Mouse (Mus musculus): Measurements from ENCODE around the gene Kcnj11. TPM values are rescaled to one million over a fixed set of nuclear protein-coding genes. Genes with fewer than 3 reads are reported as not detected.
A peak's percentile ranks its signal among the peaks of the same experiment; 100 is the strongest.

Kcnj11 gene
- polyA plus RNA-seq (2014; fragmentation: Nextera tagmentation; extraction: Ambion mirVana), result 0.31 and 0.69 TPM in 2 replicates

DNA sequence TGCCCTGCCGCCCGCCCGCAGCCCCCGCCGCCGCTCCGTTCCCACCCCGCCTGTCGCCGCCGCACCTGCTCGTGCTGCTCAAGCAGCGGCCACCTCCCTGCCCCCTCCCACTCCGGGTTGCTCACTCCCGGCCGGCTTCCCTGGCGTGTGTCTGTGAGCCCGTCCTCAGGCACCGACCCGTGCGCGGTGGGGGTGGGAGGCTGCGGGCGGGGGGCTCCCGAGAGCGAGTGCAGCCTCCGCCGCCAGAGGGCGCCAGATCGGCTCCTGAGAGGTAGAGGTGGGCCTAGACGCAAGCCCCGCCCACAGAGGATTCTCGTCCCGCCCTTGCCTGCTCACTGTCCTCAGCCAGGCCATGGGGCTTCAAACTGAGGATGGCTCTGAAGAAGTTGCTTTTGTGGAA, at the start of gene Kcnj11:
TSS of gene Kcnj11 (minus strand) at position 202 of the 400 bp plus-strand sequence.
- Histone ChIP-seq H3K36me3 (ENCODE audit: control insufficient read depth, insufficient read depth, low read length) (no peaks in the 10 kb centered on the region), H3K27ac (ENCODE audit: low read depth, low read length) (no peak within 1 kb of the TSS), H3K4me3 (ENCODE audit: low read depth, low read length) (peak within 1 kb of the TSS; percentile 51), H3K27me3 (ENCODE audit: control insufficient read depth, insufficient read depth, low read length) (0 out of 2 replicates have a peak, but pooled peaks cover 3% of the 10 kb centered on the region), H3K9ac (ENCODE audit: low read length) (peak within 1 kb of the TSS; percentile 65), H3K9me3 (ENCODE audit: control insufficient read depth, low read length) (no peaks in the 10 kb centered on the region), H3K4me2 (ENCODE audit: low read depth) (peak within 1 kb of the TSS; percentile 81), H3K4me1 (ENCODE audit: control insufficient read depth, insufficient read depth, low read length) (no peaks in the 10 kb centered on the region)
- peak; percentile 92 for DNase-seq (ENCODE audit: low spot score)
- WGBS, result under 1% methylated on average over 34 of the region's 34 CpGs
- peak; percentile 74 for ATAC-seq (ENCODE audit: insufficient read depth, low FRiP score, low TSS enrichment)

DNA sequence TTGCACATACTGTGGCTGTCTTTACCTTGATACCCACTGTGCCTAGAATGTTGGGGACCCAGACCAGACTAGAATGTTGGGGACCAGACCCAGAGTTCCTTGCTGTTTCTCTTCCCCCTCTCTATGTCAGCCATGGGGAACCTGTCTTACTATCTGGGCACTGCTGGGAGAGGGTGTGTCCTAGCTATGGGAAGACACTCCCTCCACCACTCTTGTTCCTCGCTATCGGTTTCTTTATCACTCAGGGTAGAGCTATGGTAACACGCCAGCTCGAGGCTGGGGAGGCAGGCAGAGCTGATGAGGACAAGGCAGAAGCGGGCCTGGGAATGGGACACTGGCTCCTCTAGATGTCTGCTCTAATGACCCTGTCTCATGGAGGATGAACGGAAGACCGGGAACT, 46.9 kb upstream of the Kcnj11 start:
- 91% methylated on average over 7 of the region's 7 CpGs for WGBS
- Histone ChIP-seq H3K36me3 (ENCODE audit: control insufficient read depth, insufficient read depth, low read length) (no peaks in the 10 kb centered on the region), H3K9ac (ENCODE audit: low read length) (no peak overlapping the region), H3K9me3 (ENCODE audit: control insufficient read depth, low read length) (no peaks in the 10 kb centered on the region), H3K4me2 (ENCODE audit: low read depth) (no peak overlapping the region), H3K4me3 (ENCODE audit: low read depth, low read length) (no peak overlapping the region), H3K4me1 (ENCODE audit: control insufficient read depth, insufficient read depth, low read length) (no peaks in the 10 kb centered on the region), H3K27me3 (ENCODE audit: control insufficient read depth, insufficient read depth, low read length) (no peaks in the 10 kb centered on the region), H3K27ac (ENCODE audit: low read depth, low read length) (no peak overlapping the region)
- DNase-seq (ENCODE audit: low spot score), result no peak
- no peak for ATAC-seq (ENCODE audit: insufficient read depth, low FRiP score, low TSS enrichment)

DNA sequence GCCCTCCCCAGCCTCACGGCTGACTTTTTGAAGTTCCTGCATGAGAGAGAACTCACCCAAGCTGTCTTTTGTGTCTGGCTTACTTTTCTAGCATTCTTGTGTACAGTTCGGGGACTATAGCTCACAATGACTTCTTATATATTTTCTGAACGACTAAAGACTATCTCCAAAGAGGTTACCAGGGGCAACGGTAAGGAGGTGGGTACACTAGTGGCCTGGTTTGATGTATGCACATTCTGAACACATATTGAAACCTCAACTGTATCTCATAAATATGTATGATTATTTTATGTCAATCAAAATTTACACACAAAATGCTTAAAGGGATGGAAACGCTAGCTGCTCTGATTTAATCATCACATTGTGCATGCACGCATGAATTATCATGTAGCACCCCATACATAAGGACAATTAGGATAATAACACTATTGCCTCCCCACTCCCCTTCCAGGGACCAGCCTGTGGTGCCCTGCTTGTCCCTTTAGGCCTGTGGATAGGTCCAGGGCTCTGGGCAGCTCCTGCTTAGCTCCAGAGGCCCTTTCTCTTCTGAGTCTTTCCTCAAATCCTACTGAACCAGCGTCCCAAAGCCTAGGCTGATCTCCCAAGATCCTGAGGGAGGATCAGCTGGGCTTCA, 46.2 kb upstream of the Kcnj11 start:
- 84% methylated on average over 7 of the region's 7 CpGs for WGBS
- Histone ChIP-seq H3K36me3 (ENCODE audit: control insufficient read depth, insufficient read depth, low read length) (no peaks in the 10 kb centered on the region), H3K4me1 (ENCODE audit: control insufficient read depth, insufficient read depth, low read length) (no peaks in the 10 kb centered on the region), H3K9ac (ENCODE audit: low read length) (no peak overlapping the region), H3K9me3 (ENCODE audit: control insufficient read depth, low read length) (no peaks in the 10 kb centered on the region), H3K4me3 (ENCODE audit: low read depth, low read length) (no peak overlapping the region), H3K27me3 (ENCODE audit: control insufficient read depth, insufficient read depth, low read length) (no peaks in the 10 kb centered on the region), H3K27ac (ENCODE audit: low read depth, low read length) (no peak overlapping the region), H3K4me2 (ENCODE audit: low read depth) (no peak overlapping the region)
- no peak for DNase-seq (ENCODE audit: low spot score)
- ATAC-seq (ENCODE audit: insufficient read depth, low FRiP score, low TSS enrichment), result no peak

DNA sequence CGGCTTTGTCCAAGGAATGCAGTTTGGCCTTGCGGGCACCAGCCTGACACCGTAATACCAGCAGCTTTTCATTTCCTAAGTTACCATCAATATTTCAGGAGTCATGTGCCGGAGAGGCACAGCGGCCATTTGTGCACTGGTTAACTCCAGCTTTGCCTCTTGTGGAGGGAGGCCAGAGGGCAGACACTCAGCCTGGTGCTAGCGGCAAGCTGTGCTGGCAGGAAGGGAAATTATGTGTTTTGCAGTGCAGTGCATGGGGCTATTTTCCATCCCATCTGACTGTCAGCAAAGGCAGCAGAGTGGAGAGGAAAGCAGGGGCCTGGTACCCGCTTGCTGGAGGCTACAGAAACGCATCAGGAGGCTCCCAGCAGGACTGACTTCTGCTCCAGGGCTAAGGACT, 43.5 kb upstream of the Kcnj11 start:
- H3K4me3 ChIP-seq (ENCODE audit: low read depth, low read length), result no peak overlapping the region
- no peak overlapping the region for H3K9ac ChIP-seq (ENCODE audit: low read length)
- ATAC-seq (ENCODE audit: insufficient read depth, low FRiP score, low TSS enrichment) (no peak), DNase-seq (ENCODE audit: low spot score) (no peak)
- no peaks in the 10 kb centered on the region for H3K36me3 ChIP-seq (ENCODE audit: control insufficient read depth, insufficient read depth, low read length)
- WGBS, result 75% methylated on average over 8 of the region's 8 CpGs
- no peaks in the 10 kb centered on the region for H3K27me3 ChIP-seq (ENCODE audit: control insufficient read depth, insufficient read depth, low read length)
- no peaks in the 10 kb centered on the region for H3K4me1 ChIP-seq (ENCODE audit: control insufficient read depth, insufficient read depth, low read length)
- H3K4me2 ChIP-seq (ENCODE audit: low read depth), result no peak overlapping the region
- H3K9me3 ChIP-seq (ENCODE audit: control insufficient read depth, low read length), result no peaks in the 10 kb centered on the region
- H3K27ac ChIP-seq (ENCODE audit: low read depth, low read length), result no peak overlapping the region; the same call in 1 of the 2 replicates

DNA sequence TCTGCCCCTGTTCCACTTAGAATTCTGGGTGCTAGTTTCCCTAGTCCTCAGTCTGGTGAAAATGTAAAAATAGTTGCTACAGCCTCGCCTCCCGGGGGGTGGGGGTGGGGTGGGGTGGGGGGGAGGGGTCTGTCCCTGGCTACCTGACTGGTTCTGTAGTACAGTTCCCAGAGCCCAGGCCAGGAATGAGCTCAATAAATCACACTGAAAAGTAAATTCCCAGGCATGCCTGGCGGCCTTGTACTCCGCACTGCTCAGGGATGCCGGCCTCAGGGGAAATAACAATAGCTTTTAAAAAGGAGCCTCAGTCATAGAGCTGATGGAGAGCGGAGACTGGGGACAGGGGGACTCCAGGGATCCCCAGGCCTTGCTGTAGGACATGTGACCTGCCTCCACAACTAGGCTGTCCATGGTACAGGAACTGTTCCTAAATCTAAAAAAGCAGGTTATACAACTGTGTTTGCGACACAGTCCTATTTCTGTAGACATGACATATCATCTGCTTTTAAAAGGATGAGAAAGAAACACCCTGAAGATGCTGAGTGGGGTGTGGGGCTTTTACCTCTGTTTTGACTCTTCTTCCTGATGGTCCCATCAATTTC, 37.9 kb upstream of the Kcnj11 start:
- H3K4me2 ChIP-seq (ENCODE audit: low read depth), result no peak overlapping the region
- WGBS, result 28% methylated on average over 7 of the region's 7 CpGs
- H3K27ac ChIP-seq (ENCODE audit: low read depth, low read length), result 0 out of 2 replicates have a peak overlapping the region, but pooled peaks have one; percentile 15
- H3K9me3 ChIP-seq (ENCODE audit: control insufficient read depth, low read length), result no peaks in the 10 kb centered on the region
- H3K27me3 ChIP-seq (ENCODE audit: control insufficient read depth, insufficient read depth, low read length), result no peaks in the 10 kb centered on the region
- DNase-seq (ENCODE audit: low spot score) (no peak), ATAC-seq (ENCODE audit: insufficient read depth, low FRiP score, low TSS enrichment) (peak; percentile 53; the same call in 1 of the 2 replicates)
- H3K4me3 ChIP-seq (ENCODE audit: low read depth, low read length), result no peak overlapping the region
- no peak overlapping the region for H3K9ac ChIP-seq (ENCODE audit: low read length)
- H3K4me1 ChIP-seq (ENCODE audit: control insufficient read depth, insufficient read depth, low read length), result peaks cover 8% of the 10 kb centered on the region; the same call in 1 of the 2 replicates
- no peaks in the 10 kb centered on the region for H3K36me3 ChIP-seq (ENCODE audit: control insufficient read depth, insufficient read depth, low read length)

DNA sequence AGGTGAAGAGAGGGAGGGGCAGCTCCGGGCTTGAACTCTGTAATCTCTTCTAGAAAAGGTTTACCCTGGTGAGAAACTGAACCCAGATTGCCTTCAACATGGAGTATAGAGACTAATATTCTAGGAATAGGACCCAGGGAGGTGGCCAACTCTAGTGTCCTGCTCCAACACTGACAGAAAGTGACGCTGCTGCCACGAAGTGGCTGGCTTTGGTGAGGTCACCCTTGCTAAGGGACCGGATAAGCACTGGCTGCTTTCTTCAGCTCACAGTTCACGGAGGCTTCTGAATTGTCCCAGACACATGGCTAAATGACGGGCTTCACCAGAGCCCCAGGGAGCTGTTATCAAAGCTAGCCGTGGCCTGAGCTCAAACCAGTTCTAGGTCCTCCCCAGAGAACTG, 33.3 kb upstream of the Kcnj11 start:
- Histone ChIP-seq H3K9me3 (ENCODE audit: control insufficient read depth, low read length) (no peaks in the 10 kb centered on the region), H3K9ac (ENCODE audit: low read length) (no peak overlapping the region), H3K4me2 (ENCODE audit: low read depth) (no peak overlapping the region), H3K27me3 (ENCODE audit: control insufficient read depth, insufficient read depth, low read length) (no peaks in the 10 kb centered on the region), H3K4me1 (ENCODE audit: control insufficient read depth, insufficient read depth, low read length) (peaks cover 8% of the 10 kb centered on the region; the same call in 1 of the 2 replicates), H3K27ac (ENCODE audit: low read depth, low read length) (no peak overlapping the region), H3K4me3 (ENCODE audit: low read depth, low read length) (no peak overlapping the region), H3K36me3 (ENCODE audit: control insufficient read depth, insufficient read depth, low read length) (no peaks in the 10 kb centered on the region)
- DNase-seq (ENCODE audit: low spot score) (no peak), ATAC-seq (ENCODE audit: insufficient read depth, low FRiP score, low TSS enrichment) (no peak)
- 22% methylated on average over 7 of the region's 7 CpGs for WGBS

DNA sequence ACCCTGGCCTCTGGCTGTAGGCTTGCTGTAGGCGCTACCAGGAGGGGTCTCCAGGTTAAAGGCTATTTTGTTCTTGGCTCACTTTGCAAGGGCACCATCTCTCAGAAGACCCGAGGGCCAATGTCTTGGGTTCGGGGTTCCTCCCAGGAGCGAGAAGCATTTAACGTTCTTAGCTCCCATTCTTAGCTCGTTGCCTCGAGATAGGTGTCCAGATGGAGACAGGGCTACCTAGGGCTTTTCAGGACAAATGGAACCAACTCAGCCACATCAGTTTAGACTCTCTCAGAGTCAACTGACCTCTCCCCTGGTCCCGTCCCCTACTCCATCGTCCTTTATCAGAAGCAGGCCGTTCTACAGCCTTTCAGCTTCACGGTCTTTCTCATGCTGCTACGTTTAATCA, 31.7 kb upstream of the Kcnj11 start:
- ATAC-seq (ENCODE audit: insufficient read depth, low FRiP score, low TSS enrichment) (no peak), DNase-seq (ENCODE audit: low spot score) (no peak)
- no peaks in the 10 kb centered on the region for H3K36me3 ChIP-seq (ENCODE audit: control insufficient read depth, insufficient read depth, low read length)
- no peak overlapping the region for H3K4me3 ChIP-seq (ENCODE audit: low read depth, low read length)
- H3K27ac ChIP-seq (ENCODE audit: low read depth, low read length), result no peak overlapping the region
- H3K4me2 ChIP-seq (ENCODE audit: low read depth), result no peak overlapping the region
- 87% methylated on average over 12 of the region's 12 CpGs for WGBS
- H3K9me3 ChIP-seq (ENCODE audit: control insufficient read depth, low read length), result no peaks in the 10 kb centered on the region
- H3K4me1 ChIP-seq (ENCODE audit: control insufficient read depth, insufficient read depth, low read length), result peaks cover 2% of the 10 kb centered on the region; the same call in 1 of the 2 replicates
- H3K9ac ChIP-seq (ENCODE audit: low read length), result no peak overlapping the region
- H3K27me3 ChIP-seq (ENCODE audit: control insufficient read depth, insufficient read depth, low read length), result no peaks in the 10 kb centered on the region

DNA sequence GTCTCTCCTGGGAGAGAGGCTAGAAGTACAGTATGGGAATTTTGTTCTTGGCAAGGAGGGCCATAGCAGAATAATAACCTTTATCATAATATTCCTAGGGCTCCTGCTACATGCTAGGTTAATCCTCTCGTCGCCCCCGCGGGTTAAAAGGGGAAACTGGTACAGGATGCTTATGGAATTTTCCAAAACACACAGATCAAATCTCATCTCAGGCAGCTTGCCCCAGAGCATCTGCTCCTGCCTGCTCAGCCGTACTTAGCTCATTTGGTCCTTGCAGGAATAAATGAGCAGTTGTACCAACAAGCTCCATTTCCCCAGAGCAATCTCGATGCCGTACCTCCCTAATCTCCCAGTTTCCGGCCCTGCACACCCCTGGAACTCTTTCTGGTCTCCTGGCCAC, 31.2 kb upstream of the Kcnj11 start:
- Histone ChIP-seq H3K4me3 (ENCODE audit: low read depth, low read length) (no peak overlapping the region), H3K27ac (ENCODE audit: low read depth, low read length) (no peak overlapping the region), H3K9me3 (ENCODE audit: control insufficient read depth, low read length) (no peaks in the 10 kb centered on the region), H3K9ac (ENCODE audit: low read length) (no peak overlapping the region), H3K4me1 (ENCODE audit: control insufficient read depth, insufficient read depth, low read length) (peaks cover 2% of the 10 kb centered on the region; the same call in 1 of the 2 replicates), H3K4me2 (ENCODE audit: low read depth) (no peak overlapping the region), H3K27me3 (ENCODE audit: control insufficient read depth, insufficient read depth, low read length) (no peaks in the 10 kb centered on the region), H3K36me3 (ENCODE audit: control insufficient read depth, insufficient read depth, low read length) (no peaks in the 10 kb centered on the region)
- 79% methylated on average over 8 of the region's 8 CpGs for WGBS
- DNase-seq (ENCODE audit: low spot score), result no peak
- no peak for ATAC-seq (ENCODE audit: insufficient read depth, low FRiP score, low TSS enrichment)

DNA sequence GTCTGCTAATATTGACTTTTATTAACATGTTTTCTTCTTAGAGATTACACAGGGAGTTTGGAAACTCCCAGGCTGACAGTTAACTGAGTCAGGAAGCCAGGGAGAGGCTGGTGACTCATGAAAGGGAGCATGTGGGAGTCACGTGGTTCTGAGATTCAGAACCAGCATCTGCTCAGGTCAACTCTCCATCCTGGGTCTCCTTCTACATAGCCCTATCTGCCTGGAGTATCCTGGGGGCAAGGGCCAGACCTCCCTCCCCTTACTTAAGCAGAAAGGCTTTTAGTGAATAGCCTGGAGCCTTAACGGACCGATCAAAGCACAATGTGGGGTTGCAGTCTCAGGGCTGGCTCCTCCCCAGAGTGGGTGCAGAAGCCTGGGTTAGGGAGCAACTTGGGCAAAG, 30.7 kb upstream of the Kcnj11 start:
- no peak overlapping the region for H3K4me2 ChIP-seq (ENCODE audit: low read depth)
- peaks cover 2% of the 10 kb centered on the region; the same call in 1 of the 2 replicates for H3K4me1 ChIP-seq (ENCODE audit: control insufficient read depth, insufficient read depth, low read length)
- H3K4me3 ChIP-seq (ENCODE audit: low read depth, low read length), result no peak overlapping the region
- ATAC-seq (ENCODE audit: insufficient read depth, low FRiP score, low TSS enrichment) (no peak), DNase-seq (ENCODE audit: low spot score) (no peak)
- WGBS, result 23% methylated on average over 3 of the region's 3 CpGs
- H3K27me3 ChIP-seq (ENCODE audit: control insufficient read depth, insufficient read depth, low read length), result no peaks in the 10 kb centered on the region
- no peak overlapping the region for H3K27ac ChIP-seq (ENCODE audit: low read depth, low read length)
- H3K36me3 ChIP-seq (ENCODE audit: control insufficient read depth, insufficient read depth, low read length), result no peaks in the 10 kb centered on the region
- H3K9ac ChIP-seq (ENCODE audit: low read length), result no peak overlapping the region; the same call in 1 of the 2 replicates
- H3K9me3 ChIP-seq (ENCODE audit: control insufficient read depth, low read length), result no peaks in the 10 kb centered on the region
